Mouse (Mus musculus) layer of hippocampus, adult 11-12 months (tissue): ENCODE measurements around the gene Chrna5.
"Not testable (repeated sequence)": the region's sequence is repeated elsewhere in the genome, so short reads cannot be mapped to it uniquely, and the experiment has no call there.

Source experiments
- DNase-seq: peaks from one replicate; pipeline ENCODE4 v3.0.0; 2022; ENCODE audit warnings: low spot score

Chrna5 gene

DNA sequence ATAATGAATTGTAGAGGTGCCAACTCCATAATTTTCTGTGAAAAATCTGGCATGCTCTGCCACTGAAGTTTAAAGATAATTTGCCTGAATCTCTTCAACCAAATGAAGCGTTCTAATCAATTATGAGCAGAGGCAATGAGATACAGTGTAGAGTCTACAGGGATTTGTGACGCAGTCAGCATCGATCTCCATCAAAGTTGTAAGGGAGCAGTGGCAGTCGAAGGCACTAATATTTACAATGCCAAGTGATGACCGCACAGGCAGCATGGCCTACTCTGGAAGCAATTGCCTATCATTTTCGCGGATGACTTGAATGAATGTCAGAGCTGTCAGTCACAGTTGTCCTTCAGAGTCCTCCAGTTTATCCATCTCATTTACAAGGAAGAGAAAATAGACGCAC, at the start of gene Chrna5:
TSS of gene Chrna5 (plus strand) at position 207 of the 400 bp plus-strand sequence.
- DNase-seq = no peak

DNA sequence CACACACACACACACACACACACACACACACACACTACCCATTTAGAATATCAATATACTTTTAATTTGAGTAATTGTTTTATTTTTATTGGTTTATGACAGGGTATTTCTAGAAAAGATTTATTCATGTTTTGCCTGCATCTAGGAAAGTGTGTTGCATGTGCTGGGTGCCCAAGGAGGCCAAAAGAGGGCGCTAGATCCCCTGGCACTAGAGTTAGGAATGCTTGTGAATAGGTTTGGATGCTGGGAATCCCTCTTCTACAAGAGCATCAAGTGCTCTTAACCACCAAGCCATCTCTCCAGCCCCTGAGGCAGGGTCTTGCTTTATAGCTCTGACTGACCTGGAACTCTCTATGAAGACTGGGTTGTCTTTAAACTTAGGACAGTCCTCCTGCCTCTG, 48.9 kb upstream of the Chrna5 start:
- DNase-seq = no peak

DNA sequence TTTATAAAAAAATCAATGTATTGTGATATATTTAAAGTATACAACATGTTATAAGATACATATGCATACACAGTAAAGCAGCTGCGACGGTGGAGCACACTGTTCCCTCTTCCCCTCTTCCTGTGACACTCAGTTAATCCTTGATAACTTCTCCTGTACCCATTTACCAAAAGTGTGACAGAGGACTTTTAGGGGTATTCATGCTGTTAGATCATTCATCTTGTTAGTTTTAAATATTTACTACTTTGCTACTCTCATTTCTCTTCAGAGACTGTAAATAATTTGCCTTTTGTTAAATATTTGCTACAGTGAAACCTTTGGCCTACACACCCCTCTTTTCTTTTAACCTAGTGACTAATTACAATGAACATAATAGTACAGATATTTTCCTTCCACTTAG, 48.3 kb upstream of the Chrna5 start:
- no peak for DNase-seq

DNA sequence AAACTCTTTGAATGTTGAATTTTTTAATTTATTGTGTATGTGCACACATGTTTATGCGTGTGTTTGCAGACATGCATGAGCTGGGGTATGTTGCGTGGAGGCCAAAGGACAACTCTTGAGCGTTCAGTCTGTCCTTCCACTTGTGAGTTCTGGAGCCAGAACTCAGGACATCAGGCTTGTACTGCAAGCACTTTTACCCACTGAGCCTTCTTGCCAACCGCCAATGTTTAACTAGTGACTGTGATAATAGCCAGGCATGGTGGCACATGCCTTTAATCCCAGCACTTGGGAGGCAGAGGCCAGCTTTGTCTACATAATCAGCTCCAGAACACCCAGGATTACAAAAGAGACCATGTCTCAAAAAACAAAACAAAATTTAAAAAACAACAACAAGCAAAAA, 38.6 kb upstream of the Chrna5 start:
- no peak for DNase-seq

DNA sequence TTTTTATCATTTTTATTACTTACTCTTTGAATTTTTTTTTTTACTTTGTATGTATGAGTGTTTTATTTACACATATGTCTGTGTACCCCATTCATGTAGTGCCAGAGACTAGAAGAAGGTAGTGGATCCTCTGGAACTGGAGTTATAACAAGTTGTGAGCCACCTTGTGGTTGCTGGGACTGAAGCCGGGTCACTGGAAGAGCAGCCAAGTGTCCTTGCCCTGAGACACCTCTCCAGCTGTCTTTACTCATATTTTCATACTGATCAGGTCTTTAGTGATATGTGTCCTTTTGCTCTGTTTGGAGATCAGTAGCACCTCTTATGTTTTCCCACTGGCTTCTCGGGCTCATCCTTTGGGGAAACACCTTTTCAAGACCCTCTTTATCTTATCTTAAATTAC, 36.2 kb upstream of the Chrna5 start:
- no peak for DNase-seq

DNA sequence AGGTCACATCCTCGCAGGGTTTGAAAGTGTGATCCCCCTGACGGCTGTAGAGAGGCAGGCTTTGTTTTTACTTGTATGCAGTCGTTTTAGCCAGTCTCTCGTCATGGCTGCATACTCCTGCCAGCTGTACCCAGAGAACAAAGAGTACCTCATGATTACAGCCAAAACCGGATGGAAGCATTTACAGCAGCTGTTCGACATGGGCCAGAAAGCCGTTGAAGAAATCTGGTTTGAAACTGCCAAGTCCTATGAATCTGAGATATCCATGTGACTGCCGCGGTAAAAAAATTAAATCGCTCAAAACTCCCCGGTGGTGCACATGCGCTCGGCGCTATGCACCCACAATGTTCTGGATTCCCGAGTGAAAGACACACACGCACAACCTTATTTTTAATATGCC, 34.4 kb upstream of the Chrna5 start:
- DNase-seq = peak; percentile 17

DNA sequence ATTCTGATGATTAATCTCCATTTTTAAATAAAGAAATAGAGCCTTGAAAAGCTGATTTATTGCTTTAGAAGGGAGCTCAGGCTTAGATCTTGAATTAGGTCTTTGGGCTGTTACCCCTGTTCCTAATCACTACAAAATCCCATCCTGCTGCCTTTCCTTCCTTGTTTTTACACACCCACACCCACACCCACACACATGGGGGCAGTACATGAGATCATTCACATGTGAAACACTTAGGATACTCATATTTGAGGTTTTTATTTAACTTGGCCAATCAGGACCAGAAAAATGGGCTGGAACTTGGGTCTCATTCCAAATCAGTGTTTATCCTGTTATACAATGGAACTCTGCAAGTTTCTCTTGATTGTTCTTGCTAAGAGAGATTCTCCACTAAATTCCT, 31.2 kb upstream of the Chrna5 start:
- DNase-seq = no peak

DNA sequence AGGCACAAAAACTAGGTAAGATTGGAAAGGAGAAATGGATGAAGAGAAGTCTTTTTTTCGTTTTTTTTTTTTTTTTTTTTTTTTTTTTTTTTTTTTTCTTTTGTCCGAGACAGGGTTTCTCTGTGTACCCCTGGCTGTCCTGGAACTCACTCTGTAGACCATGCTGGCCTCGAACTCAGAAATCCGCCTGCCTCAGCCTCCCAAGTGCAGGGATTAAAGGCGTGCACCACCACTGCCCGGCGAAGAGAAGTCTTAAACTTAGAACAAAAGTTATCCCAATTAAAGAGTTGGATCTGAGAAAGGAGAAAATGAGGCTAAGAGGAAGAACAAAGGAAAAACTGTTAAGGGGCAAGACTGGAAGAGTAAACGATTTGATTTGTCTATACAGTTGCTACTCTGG, 30.5 kb upstream of the Chrna5 start:
- not testable (repeated sequence) for DNase-seq

DNA sequence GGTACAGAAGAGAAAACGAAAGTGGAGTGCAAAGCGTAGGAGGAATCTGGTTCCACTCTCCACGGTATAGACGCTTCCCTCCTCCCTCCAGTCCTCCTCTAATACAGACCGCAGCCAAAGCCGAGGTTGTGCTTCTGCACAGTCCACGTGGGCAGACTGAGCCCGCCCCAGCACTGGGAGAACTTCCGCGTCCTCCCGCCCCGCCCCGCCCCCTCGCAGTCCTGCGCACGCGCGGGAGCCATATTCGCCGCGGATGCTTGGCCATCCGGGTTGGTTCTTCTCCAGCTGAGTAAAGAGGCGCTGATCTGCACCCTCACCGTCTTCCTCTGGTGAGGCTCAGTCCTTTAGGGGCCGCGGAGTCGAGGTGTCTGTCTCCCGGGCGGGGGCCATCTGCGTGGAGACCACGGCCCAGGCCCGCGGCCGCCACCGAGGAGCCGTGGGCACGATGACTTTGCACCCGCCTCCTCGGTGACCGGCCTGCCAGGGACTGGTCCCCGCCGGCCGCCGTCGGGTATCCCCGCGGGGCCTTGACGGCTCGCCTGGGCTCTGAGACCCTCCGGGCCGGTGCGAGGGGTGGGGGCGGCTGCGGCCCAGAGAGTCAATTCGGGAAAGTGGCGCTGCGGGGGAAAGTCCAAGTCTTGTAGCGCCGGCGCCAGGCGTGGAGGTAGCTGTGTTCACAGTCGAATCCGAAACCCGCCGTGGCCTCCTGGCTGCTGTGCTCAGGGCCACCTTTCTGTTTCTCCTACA, 29.9 kb upstream of the Chrna5 start, which contains the start of the genes Psma4 and AY074887:
TSS of gene Psma4 (plus strand) at position 216 of the 747 bp plus-strand sequence.
TSS of gene AY074887 (minus strand) at position 424 of the 747 bp plus-strand sequence.
- peak; percentile 86 for DNase-seq

DNA sequence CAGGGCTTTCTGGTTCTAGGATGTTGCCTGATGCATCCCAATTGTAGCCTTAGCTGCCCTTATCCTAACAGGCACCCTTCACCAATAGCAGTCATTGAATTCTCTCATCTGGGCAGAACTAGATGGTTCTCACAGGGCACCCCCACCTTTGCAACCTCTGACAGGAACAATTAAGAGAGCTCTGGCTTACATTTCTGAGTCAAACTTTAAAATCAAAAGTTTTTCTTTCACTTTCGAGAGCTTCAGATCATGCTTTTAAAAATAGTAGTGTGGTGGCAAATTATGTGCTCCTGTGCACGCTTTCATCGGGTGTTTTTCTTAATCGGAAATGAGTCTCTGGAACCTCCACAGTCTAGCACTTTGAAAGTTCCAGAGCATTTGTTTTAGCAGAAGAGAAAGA, 19.6 kb upstream of the Chrna5 start:
- no peak for DNase-seq

DNA sequence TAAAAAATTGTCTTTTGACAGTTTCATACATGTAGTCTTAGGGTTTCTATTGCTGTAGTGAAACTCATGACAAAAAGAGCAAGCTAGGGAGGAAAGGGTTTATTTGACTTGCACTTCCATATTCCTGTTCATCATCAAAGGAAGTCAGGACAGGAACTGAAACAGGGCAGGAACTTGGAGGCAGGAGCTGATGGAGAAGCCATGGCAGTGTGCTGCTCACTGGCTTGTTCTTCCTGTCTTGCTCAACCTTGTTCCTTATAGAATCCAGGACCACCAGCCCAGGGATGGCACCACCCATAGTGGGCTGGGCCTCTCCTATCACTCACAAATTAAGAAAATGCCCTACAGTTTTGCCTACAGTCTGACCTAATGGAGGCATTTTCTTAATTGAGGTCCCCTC, 17.0 kb upstream of the Chrna5 start:
- no peak for DNase-seq

DNA sequence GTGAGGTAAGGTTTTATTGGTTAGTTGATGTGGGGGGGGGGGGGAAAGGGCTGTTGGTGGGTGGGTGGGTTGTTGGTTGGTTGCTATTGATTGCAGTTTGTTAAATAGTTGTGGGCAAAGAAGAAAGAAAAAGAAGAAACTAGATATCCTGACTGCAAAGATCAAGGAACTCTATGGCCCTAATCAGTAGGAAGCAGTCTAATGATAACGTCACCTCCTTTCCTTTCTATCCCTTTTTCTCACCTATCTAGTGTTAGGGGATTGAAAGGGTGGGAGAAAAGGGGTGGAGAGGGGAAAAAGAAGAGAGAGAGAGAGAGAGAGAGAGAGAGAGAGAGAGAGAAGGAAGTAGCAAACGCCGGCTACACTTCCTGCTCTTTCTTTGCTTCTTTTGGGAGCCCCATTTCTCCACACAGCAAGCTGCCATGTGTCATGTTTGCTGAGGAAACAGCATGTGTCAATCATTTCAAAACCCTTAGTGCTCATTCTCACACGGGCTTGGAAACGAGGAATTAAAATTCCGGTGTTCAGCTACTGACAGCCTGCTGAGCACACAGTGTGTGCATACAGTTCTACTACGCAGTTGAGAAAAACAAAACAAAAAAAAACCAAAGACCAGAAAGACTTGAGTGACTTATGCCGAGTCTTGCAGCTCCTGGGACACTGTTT, 10.6 kb upstream of the Chrna5 start:
- no peak for DNase-seq

DNA sequence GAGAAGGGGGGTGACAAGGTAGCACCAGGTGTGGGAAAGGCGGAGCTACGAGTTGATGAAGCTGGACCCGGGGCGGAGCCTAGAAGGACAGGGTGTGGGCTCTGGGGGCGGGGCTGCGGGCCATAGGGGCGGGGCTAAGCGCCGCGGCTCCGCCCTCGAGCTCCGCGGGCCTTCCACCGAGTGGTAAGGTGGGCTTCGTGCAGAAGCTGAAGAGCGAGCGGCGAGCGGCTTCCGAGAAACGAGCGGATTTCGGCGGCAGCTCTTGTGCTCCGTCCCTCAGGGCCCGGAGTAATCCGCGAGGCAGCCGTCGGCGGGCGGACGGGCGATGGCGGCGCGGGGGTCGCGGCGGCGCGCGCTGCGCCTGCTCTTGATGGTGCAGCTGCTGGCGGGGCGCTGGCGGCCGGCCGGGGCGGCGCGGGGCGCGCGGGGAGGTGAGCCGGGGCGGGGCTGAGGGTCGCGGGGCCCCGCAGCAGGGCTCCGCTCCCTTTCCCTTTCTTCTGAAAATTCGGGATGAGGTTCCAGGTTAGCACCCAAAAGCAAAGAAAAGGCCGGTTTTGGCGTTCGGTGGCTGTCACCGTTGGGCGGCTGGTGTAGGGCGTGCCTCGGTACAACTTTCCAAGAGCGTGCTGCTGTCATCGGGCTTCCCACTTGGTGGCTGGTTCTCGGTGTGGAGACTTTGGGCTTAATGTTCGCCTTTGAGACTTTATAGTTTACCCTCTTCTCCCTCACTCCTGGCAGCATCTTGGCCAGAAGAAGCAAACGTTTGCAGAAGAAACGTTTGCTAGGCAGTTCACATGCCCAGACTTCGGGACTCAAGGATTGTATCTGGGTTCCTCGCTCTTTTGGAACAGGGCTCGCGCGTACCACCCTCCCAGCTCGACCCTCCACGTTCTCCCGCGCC, 861 bp downstream of the Chrna5 start:
- DNase-seq = no peak

DNA sequence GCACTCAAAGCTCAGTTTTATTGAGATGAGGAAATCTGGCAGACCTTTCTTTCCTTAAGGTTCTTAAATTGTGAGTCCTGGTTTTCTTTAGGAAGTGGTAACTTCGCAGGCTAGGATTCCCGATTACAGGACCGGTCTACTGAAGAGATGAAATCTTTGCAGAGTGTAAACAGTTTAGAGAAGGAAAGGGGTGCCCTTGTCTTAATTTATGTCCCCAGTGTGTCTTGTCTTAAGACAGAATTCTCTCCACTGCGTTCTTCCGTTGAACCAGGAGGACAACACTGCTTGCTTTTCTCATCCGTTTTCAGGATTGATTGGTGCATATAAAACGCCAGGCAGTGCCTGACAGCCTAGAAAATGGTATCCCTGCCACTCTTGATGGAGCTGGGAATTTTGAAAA, 1.7 kb downstream of the Chrna5 start:
- no peak for DNase-seq

DNA sequence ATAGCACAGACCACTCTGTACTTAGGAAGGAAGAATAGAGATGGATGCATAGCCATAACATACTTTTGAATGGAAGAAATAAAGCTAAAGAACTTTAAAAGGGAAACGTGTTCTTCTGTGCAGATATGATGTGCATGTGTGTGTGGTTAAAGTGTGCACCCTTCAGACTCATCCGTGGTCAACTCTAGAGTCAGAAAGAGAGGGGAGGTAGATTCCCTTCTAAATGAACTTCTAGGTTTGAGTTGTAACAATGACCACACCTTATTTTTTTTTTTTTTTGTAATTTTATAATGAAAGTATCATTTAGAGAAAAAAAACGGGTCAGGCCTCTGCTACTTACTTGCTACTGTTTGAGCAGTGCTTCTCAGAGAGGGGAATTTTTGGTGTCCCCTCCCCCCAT, 9.7 kb downstream of the Chrna5 start:
- no peak for DNase-seq

DNA sequence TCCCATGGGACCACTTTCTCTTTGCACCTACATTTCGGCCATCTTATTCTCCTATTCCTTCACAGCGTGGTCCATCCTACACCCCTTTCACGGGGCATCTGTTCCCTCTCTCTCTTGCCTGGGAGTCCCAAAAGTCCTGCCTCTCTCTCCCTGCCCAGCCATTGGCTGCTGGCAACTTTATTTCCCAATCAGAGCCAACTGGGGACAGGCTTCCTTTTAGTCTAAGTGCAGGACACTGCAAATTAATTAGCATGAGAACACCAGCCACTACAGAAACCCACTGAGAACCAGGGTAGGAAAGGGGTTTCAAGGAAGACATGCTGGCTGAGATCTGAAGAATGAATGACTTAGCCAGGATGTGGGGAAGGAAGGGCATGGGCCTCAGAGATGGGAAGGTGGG, 13.7 kb downstream of the Chrna5 start:
- no peak for DNase-seq

DNA sequence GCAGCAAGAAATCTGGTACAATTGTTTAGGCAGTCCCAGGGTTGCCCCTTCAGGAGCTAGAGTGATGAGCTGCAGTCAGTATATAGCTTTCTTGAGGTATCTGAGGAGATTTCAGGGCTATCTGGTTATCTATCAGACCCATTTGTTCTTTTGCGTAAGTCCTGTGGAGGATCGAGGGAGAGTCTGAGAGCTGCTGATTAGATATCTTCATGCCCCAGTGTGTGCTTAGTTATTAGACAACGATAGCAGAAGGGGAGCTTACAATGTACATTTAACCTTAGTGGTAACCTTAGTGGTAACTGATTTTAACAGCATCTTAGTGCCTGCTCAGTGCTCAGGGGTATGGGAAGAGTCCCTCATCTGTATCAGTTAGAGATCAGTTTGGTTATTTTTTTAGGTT, 15.0 kb downstream of the Chrna5 start:
- DNase-seq = no peak

DNA sequence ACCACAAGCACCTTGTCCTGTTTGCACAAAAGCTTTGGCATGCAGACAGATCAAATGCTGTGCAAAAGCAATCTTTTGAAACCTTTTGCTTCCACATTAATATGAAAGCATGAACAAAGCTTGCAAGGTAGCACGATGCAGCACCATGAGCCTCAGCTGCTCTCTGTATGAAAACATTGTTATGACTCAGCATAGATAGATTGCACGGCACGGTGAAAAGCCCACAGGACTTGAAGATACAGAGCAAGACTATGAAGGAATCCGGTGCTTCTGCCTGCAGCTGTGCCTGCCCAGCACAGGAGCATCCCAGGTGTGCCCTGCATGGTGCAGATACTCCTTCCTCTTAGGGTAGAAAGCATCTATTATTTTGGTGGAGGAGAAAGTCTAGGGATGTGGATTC, 22.9 kb downstream of the Chrna5 start:
- no peak for DNase-seq

DNA sequence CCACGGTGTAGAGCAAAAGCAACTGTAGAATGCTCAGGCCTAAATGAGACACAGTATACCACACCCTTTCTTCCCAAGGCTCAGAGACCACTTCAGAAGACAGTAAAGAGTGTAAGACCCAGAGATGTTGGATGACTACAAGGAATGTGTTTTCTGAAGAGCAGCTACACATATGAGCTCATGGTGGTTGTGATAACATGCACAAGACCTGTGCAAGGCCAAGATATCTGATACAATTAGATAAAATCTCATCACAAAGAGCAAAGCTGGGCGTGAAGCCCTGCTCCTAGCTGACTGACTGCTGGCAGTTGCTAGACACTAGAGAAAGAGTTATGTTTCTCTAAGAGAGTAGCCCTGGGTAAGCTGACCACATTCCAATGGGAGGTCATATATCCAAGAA, 29.0 kb downstream of the Chrna5 start:
- DNase-seq = no peak

DNA sequence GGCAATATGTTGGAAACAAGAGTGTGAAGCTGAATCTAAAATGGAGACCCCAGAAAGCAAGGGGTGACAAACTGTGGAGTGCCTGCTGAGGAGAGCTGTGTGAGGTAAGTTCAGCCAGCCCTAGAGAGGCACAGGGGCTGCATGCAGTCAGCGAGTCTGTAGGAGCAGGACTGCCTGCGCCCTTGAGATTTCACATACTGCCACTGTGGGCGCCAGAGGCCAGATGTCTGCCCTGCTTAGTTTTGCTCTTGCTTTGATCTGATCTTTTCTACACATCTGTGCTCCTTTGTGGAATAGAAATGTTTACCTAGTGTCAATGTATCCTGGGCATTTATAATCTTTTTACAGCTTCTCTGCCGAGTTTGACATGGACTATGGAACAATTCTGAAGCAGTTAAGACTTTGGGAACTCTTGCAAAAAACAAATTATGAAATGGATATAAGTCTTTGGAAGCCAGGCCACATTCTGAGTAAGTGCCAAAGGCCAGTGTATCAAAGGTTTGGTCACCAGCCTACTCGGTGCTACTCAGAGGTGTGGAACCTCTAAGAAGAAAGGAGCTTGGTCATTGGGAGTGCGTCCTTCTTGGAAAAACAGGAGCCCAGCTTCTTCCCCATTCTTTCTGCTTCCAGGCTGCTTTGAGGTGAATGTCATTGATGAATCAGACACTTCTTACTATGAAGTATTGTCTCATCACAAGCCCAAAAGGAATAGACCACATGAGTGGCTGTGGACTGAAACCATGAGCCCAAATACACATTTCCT, 30.1 kb downstream of the Chrna5 start:
- no peak for DNase-seq

DNA sequence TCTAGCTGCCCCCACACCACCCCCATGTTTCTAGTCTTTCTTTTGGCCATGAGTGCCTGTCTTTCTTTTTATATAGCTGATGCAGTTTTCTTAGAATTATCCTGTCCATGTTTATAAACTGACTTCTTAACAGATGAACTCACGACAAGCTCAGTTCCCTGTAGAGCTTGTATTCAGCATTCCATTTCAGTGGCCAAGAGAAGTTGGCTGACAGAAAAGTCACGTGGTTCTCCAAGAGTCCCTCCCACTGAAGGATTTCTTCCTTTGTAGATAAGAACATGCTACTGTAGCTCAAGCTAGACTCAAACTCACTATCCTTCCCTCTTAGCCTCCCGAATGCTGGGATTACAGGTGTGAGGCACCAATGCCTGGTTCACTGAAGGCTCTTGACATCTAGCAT, 36.2 kb downstream of the Chrna5 start:
- DNase-seq = no peak

DNA sequence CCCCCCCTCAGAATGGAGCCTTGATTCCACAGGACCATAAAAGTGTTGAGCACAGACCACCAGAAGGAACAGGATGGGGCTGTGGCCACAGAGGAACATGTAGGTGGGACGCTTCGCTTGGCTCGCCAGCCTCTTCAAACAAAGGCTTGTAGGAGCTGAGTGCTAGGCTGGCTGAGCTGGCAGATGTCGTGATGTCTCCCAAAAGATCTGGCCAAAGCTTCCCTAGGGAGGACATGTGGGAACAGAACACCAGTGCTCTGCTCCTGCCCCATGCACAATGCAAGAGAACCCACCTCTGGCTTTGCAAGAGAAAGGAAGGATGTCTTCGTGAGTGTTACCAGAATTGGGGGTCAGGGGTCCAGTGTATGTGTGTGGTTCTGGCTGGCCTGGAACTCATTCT, 42.6 kb downstream of the Chrna5 start:
- DNase-seq = no peak
